Mouse (Mus musculus): ENCODE results near the gene Haao.
"Not testable (repeated sequence)": the region's sequence is repeated elsewhere in the genome, so short reads cannot be mapped to it uniquely, and the experiment has no call there.

The Haao gene

GRCm38 (mm10) chr17:83865366-83865765 lies 17.6 kb upstream of the Haao start:
- DNase-seq (ENCODE audit: low spot score in 2 of 2) = no peak

GRCm38 (mm10) chr17:83862134-83862881 lies 14.5 kb upstream of the Haao start:
- peak in 1 of 2 experiments; percentile 39 for DNase-seq (ENCODE audit: low spot score in 2 of 2)

- peak; percentile 99 to 100 for DNase-seq (ENCODE audit: low spot score in 2 of 2)
Measured at GRCm38 (mm10) chr17:83861444-83862133, 13.8 kb upstream of the Haao start.

GRCm38 (mm10) chr17:83860968-83861367 lies 13.2 kb upstream of the Haao start:
- not testable (repeated sequence) for DNase-seq (ENCODE audit: low spot score in 2 of 2)

GRCm38 (mm10) chr17:83860224-83860623 lies 12.5 kb upstream of the Haao start:
- DNase-seq (ENCODE audit: low spot score in 2 of 2) = no peak

- no peak for DNase-seq (ENCODE audit: low spot score in 2 of 2)
Measured at GRCm38 (mm10) chr17:83859639-83860038, 11.9 kb upstream of the Haao start.

- no peak for DNase-seq (ENCODE audit: low spot score in 2 of 2)
Measured at GRCm38 (mm10) chr17:83858413-83858812, 10.7 kb upstream of the Haao start.

GRCm38 (mm10) chr17:83854284-83854918 lies 6.6 kb upstream of the Haao start:
- DNase-seq (ENCODE audit: low spot score in 2 of 2) = peak in 1 of 2 experiments; percentile 35

- no peak for DNase-seq (ENCODE audit: low spot score in 2 of 2)
Measured at GRCm38 (mm10) chr17:83853831-83854230, 6.1 kb upstream of the Haao start.

GRCm38 (mm10) chr17:83850864-83851263 lies 3.1 kb upstream of the Haao start:
- no peak for DNase-seq (ENCODE audit: low spot score in 2 of 2)

- peak; percentile 91 to 92 for DNase-seq (ENCODE audit: low spot score in 2 of 2)
Measured at GRCm38 (mm10) chr17:83850458-83850857, 2.7 kb upstream of the Haao start.

- no peak for DNase-seq (ENCODE audit: low spot score in 2 of 2)
Measured at GRCm38 (mm10) chr17:83849717-83850116, 2.0 kb upstream of the Haao start.

GRCm38 (mm10) chr17:83849081-83849675 lies 1.4 kb upstream of the Haao start:
- no peak for DNase-seq (ENCODE audit: low spot score in 2 of 2)

GRCm38 (mm10) chr17:83848482-83848881 lies 719 bp upstream of the Haao start:
- no peak for DNase-seq (ENCODE audit: low spot score in 2 of 2)

- DNase-seq (ENCODE audit: low spot score in 2 of 2) = no peak
Measured at GRCm38 (mm10) chr17:83847100-83847499, 663 bp downstream of the Haao start.

GRCm38 (mm10) chr17:83846301-83847021 lies 1.3 kb downstream of the Haao start:
- no peak for DNase-seq (ENCODE audit: low spot score in 2 of 2)

- DNase-seq (ENCODE audit: low spot score in 2 of 2) = no peak
Measured at GRCm38 (mm10) chr17:83845538-83845937, 2.2 kb downstream of the Haao start.

- no peak for DNase-seq (ENCODE audit: low spot score in 2 of 2)
Measured at GRCm38 (mm10) chr17:83843780-83844179, 4.0 kb downstream of the Haao start.

- no peak for DNase-seq (ENCODE audit: low spot score in 2 of 2)
Measured at GRCm38 (mm10) chr17:83841011-83841410, 6.8 kb downstream of the Haao start.

GRCm38 (mm10) chr17:83839132-83839531 lies 8.6 kb downstream of the Haao start:
- DNase-seq (ENCODE audit: low spot score in 2 of 2) = no peak

GRCm38 (mm10) chr17:83837659-83838190 lies 10.0 kb downstream of the Haao start:
- no peak for DNase-seq (ENCODE audit: low spot score in 2 of 2)
